Mouse (Mus musculus) urinary bladder, postnatal 10 days (tissue): ENCODE data around the gene Rnf144b.

Experiments used
- DNase-seq: peaks from one replicate; pipeline ENCODE4 v3.0.0; 2022; ENCODE audit warnings: low spot score

Gene Rnf144b

DNA sequence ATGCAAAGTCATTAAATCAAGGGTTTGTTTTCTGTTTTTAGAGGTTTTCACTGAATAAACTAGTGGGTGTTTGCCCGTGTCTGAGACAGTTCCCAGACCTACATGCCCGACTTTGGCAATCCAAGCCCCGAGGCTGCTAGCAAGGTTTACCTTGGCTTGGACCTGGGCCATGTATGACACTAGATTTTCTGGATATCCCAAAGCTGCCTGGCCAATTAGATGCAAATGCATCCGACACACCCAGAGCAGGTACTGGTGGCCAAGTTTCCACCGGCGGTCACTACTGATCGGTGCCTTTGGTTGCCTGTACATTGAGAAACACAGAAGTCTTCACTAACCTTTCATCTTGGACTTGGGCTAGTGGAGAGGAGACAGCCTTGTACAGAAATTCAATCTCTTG, 144.0 kb downstream of the Rnf144b start:
- no peak for DNase-seq

DNA sequence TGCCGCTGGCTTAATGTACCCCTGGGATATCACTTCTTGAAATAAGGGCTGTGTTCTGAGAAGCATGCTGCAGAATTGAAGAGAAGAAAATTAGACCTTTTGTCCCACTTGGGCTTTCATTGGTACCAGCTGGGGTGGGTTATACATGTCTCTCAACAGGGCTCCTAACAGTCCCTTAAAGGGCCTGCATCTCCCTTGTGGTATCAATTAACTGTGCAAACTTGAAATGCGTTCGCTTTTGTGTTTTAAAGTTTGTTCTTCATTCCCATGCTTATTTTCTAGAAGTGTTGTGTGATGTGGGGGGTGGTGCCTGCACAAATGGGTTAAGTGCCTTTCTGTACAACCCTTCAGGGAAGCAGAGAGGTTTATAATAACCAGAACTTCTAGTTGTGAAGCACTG, 145.8 kb downstream of the Rnf144b start:
- DNase-seq: no peak

DNA sequence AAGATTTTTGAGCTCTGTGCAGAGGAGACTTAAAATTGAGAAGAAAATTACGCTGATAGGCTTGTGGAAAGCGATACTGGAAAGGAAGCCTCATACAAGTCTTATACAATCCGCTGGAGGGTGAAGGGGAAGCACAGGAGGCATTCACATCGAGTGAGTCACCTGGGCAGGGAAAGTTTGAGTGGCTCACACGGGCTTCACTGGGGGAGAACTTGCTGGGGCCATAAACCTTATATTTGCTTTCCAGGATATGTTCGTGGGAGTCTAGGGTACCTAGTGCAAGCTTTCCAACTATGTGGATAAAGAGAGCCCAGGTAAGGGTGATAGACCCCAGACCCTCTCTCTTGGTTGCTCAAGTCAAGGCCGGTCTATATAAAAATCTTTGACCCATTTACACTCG, 150.5 kb downstream of the Rnf144b start:
- DNase-seq: no peak

DNA sequence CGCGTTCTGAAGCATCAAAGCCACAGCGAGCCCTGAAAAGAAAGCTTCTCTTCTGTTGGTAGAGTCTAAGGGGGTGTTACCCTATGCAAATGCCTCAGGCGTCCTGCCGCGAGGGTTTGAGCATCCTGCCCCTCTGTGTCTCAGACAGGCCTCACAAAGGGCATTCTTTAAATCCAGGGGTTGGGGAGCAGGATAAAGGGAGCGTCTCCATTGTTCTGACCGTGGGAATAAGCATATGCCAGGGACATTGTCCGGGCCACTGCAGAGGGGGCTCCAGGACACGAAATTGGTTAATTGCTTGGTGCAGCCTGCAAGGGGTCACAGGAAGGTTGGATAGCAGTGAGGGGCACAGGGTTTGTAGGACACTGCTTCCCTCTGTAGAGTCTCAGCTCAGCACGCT, 151.0 kb downstream of the Rnf144b start:
- no peak for DNase-seq

DNA sequence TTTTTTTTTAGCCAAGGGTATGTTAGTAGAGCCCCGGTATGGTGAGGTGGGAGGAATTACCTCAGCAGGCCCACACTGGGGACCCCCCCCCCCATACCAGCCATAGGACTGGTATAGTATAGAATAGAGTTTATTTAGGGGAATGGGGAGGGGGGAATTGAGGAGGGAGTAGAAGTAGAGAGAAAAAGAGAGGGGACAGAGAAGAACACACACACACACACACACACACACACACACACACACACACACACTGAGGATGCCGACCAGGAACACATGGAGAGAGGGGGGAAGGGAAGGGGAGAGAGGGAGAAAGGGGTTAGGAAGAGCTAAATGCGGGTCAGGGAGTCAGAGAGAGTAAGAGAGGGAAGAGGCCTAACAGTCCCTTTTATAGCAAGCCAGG, 151.7 kb downstream of the Rnf144b start:
- no peak for DNase-seq

DNA sequence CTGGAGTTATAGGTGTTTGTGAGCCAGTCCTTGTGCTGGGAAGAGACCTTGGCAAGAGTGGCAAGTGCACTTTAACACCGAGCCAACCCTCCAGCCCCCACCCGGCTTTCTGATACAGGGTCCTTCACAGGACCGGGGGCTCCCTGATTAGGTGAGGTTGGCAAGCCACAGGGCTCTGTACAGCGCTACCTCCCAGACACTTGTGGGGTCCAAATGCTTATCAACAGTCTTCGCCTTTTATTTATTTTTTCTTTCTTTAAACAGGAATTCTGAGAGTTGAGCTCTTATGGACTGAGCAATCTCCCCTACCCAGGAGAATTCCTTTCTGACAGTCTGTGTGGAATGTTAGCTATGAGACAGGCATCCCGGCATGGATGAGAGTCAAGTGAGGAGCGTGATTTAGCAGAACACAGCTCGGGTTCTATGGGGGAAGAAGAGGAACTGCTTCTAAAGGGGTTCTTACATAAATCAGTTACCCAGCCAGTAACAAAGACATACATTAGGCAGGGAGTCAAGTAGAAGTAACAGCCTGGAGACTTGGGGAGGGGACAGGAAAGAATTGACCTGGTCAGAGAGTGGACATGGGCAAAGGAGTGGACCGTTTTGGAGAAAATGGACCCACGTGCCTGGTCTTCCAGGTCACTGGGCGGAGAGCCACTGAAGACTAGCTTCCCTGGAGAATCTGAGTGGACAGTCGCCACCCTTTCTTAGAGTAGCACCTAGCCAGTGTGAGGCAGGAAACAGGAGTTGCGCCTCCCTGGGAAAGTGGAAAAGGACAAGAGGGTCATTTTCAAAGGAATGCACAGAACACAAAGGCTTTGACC, 154.8 kb downstream of the Rnf144b start:
- no peak for DNase-seq

DNA sequence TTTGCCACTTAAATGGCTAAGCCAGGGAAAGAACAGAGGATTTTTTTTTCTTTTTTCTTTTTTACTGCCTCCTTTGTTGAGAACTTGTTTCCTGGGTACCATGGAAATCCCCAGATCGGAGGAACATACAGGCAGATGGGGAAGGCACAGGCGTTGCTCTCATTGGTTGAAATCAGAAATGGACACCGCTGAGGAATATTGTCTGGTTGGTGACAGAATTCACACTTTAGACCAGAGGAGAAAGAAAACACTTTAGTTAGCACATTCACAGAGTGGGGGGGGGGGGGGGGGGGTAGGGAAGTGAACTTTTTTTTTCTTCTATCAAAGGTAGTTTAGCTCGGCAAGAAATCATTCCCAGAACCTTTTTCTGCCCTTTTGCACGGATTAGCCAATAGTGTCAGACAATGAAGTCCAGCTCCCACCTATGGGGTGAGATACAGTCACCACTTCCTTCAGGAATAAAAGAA, 155.4 kb downstream of the Rnf144b start:
- no peak for DNase-seq

DNA sequence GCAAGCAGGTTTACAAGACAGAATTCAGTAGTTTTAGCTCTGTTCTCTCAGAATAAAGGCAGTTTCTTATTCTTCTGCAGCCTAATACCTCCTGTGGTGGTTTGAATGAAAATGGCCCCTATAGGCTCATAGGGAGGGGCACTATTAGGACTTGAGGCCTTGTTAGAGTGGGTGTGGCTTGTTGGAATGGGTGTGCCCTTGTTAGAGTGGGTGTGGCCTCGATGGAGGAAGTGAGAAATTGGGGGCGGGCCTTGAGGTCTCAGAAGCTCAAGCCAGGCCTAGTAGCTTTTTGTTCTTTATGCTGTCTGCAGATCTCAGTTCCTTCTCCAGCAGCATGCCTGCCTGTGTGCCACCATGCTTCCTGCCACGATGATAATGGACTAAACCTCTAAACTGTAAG, 159.8 kb downstream of the Rnf144b start:
- no peak for DNase-seq

DNA sequence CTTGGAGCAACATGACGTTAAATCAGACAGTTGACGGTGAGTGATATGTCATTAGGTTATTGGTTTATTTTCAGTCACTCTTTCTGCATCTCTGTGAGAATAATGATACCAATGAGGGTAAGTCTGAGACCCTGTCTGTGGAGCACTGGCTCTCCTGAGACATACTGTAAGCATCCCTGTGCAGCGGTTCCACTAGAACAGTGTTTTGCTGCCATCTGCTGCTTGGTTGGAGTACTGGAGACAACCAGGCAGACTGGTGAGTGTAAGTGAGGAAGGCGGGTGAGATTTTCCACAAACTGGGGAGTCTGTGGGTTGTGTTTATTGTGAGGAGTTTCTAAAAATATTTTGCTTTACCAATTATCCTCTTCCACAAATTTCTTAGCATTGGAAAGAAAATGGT, 166.0 kb downstream of the Rnf144b start:
- DNase-seq: peak; percentile 26

DNA sequence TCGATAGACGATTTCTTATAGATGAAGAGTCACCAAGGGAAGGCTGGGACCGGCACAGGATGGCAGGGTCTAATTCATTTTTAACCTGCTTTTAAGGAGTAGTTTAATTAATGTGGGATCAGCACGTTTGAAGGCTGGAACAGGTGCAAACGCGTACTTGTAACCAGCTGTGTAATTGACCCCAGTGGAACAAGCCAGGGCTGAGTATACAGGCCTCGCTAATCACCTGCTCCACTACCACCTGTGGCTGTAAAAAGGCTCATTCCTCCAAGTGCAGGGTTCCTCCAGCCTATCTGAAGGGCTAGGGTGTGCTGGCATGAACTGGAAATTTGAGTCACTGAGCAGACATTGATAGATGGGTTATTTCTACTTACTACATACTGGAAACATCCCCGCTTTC, 174.0 kb downstream of the Rnf144b start:
- DNase-seq: no peak
